20 mouse cellular contexts compared by ENCODE assay signal in the genomic region with DNA sequence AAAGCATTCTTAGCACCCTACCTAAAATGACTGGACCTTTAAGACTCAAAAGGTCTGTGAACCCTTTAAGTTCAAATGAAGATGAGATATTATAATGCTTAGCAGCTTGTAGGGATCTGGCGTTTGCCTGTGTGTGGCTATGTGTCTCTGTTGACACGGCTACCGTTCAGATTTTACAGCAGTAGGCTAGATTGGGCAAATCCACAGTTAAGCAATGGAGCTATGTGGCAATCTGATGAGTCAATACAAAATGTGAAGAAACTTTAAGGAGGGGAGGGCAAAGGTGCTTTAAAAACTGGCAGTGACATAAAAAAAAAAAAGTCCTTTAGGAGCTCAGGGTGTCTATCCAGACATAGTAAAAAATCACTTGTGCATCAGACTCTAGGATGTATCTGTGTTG. TPM values are rescaled to one million over a fixed set of nuclear protein-coding genes. Genes with fewer than 3 reads are reported as not detected.
A peak's percentile ranks its signal among the peaks of the same experiment; 100 is the strongest.
DNase-seq lines count a peak whose midpoint lies in the region; ATAC-seq and TF ChIP-seq lines count a peak whose summit lies in the region.
"Had no signal": no experiment of that assay in that cellular context is flagged by ENCODE, and none has a peak within 500 bp of the region (broad histone marks: within the 10 kb centered on the region; RNA-seq: fewer than 3 reads in every experiment).

No protein-coding gene starts in this region.

- no peak for TF ChIP-seq EP300 in stomach, postnatal 0 days (optimal IDR thresholded peaks at IDR 0.05)

- no peak overlapping the region for H3K4me3 ChIP-seq in layer of hippocampus, adult 2 months
- no peak overlapping the region for H3K4me3 ChIP-seq in stomach, postnatal 0 days (ENCODE audit: low read depth, low read length)
- H3K4me3 ChIP-seq: embryonic facial prominence, embryonic 13.5 days; forebrain, embryonic 13.5 days; hindbrain, embryonic 13.5 days; left cerebral cortex, adult 2 months; limb, embryonic 13.5 days; megakaryocyte, embryonic 14.5 days had no signal

- H3K4me2 ChIP-seq in stomach, postnatal 0 days (replicated peaks; ENCODE audit: low read depth): no peak overlapping the region
- H3K4me2 ChIP-seq: embryonic facial prominence, embryonic 13.5 days; forebrain, embryonic 13.5 days; hindbrain, embryonic 13.5 days; limb, embryonic 13.5 days had no signal

- DNase-seq in layer of hippocampus, adult 9-11 months: peak; percentile 8
- DNase-seq in layer of hippocampus, adult 2 months (ENCODE audit: low spot score in 2 of 2): no peak
- peak; percentile 56 for DNase-seq in adrenal gland, postnatal 14 days
- DNase-seq in large intestine, adult 2 months (ENCODE audit: low read depth, low spot score): peak; percentile 11
- DNase-seq in monocyte, adult 2 months (ENCODE audit: low read depth in 1 of 2, low spot score in 2 of 2): peak; percentile 64 to 69
- no peak for DNase-seq in layer of hippocampus, postnatal 14 days (ENCODE audit: low spot score in 2 of 2)
- DNase-seq in cerebellum, adult 9-10 months: no peak
- no peak for DNase-seq in stomach, postnatal 0 days (ENCODE audit: low spot score)
- DNase-seq: cerebellum, postnatal 36 days; kidney, adult 11 months; kidney, postnatal 4 days; right cerebral cortex, adult 18-20 months; thymus, adult 2 months had no signal

- no peaks in the 10 kb centered on the region for H3K27me3 ChIP-seq in stomach, postnatal 0 days (ENCODE audit: control insufficient read depth, insufficient read depth, low read length)
- H3K27me3 ChIP-seq: embryonic facial prominence, embryonic 13.5 days; forebrain, embryonic 13.5 days; hindbrain, embryonic 13.5 days; limb, embryonic 13.5 days; megakaryocyte, embryonic 14.5 days had no signal

- no peaks in the 10 kb centered on the region for H3K4me1 ChIP-seq in stomach, postnatal 0 days (replicated peaks; ENCODE audit: control insufficient read depth, insufficient read depth)
- H3K4me1 ChIP-seq: embryonic facial prominence, embryonic 13.5 days; hindbrain, embryonic 13.5 days; limb, embryonic 13.5 days; megakaryocyte, embryonic 14.5 days had no signal

- H3K9ac ChIP-seq in stomach, postnatal 0 days (ENCODE audit: low read length): no peak overlapping the region
- H3K9ac ChIP-seq: embryonic facial prominence, embryonic 13.5 days; forebrain, embryonic 13.5 days; hindbrain, embryonic 13.5 days; limb, embryonic 13.5 days had no signal

- H3K9me3 ChIP-seq in stomach, postnatal 0 days (ENCODE audit: control insufficient read depth, low read length): no peaks in the 10 kb centered on the region
- H3K9me3 ChIP-seq: embryonic facial prominence, embryonic 13.5 days; forebrain, embryonic 13.5 days; hindbrain, embryonic 13.5 days; limb, embryonic 13.5 days; megakaryocyte, embryonic 14.5 days had no signal

- no peak overlapping the region for H3K27ac ChIP-seq in layer of hippocampus, adult 2 months
- H3K27ac ChIP-seq in stomach, postnatal 0 days (replicated peaks): no peak overlapping the region
- H3K27ac ChIP-seq: embryonic facial prominence, embryonic 13.5 days; forebrain, embryonic 13.5 days; hindbrain, embryonic 13.5 days; left cerebral cortex, adult 2 months; limb, embryonic 13.5 days had no signal

- TF ChIP-seq CTCF in layer of hippocampus, adult 2 months (conservative IDR thresholded peaks at IDR 0.05): no peak
- TF ChIP-seq CTCF in stomach, postnatal 0 days (IDR thresholded peaks at IDR 0.05; ENCODE audit: low read depth): no peak

- WGBS in large intestine, adult 2 months: 19% methylated on average over 3 of the region's 3 CpGs
- 62% methylated on average over 3 of the region's 3 CpGs for WGBS in stomach, postnatal 0 days

- H3K36me3 ChIP-seq in stomach, postnatal 0 days (ENCODE audit: control insufficient read depth, insufficient read depth, low read length): no peaks in the 10 kb centered on the region
- H3K36me3 ChIP-seq: embryonic facial prominence, embryonic 13.5 days; hindbrain, embryonic 13.5 days; limb, embryonic 13.5 days had no signal

- ATAC-seq in stomach, postnatal 0 days (ENCODE audit: low FRiP score, low TSS enrichment): no peak
- ATAC-seq: forebrain, embryonic 13.5 days had no signal

RNA-seq across cellular contexts. Expression of a gene that starts 23.1 kb away (rescaled TPM):
- 1 to 10 TPM in 1 of 2 experiments, under 1 TPM in 1; 0.66 to 1.1 TPM for total RNA-seq in layer of hippocampus, adult 2 months (2021)
- 0.45 and 0.48 TPM in 2 replicates for total RNA-seq in adrenal gland, postnatal 14 days (2021)
- polyA plus RNA-seq in large intestine, adult 2 months (2012; rRNA removed): 0.02 TPM in 1 of 2 replicates, not detected in the other
- under 1 TPM; 0.57 to 0.94 TPM for total RNA-seq in layer of hippocampus, postnatal 14 days (2021)
- 0.08 and 0.13 TPM in 2 replicates for polyA plus RNA-seq in stomach, postnatal 0 days (2015; fragmentation: Nextera tagmentation; extraction: Ambion mirVana)
- total RNA-seq: MEL had no signal

Comparison
In these comparisons a context has a peak if more than half of its experiments do, and no peak if none do; other contexts are left out.
1. DNase-seq: peak in layer of hippocampus, adult 9-11 months (single experiment), adrenal gland, postnatal 14 days (single experiment), large intestine, adult 2 months (single experiment) and monocyte, adult 2 months (2 of 2); none in layer of hippocampus, adult 2 months (0 of 2), layer of hippocampus, postnatal 14 days (0 of 2), cerebellum, adult 9-10 months (single experiment) and stomach, postnatal 0 days (single experiment).